Mouse (Mus musculus) bone marrow macrophage, adult 2 months (primary cell): ENCODE data around the gene Lrrc14b.

ENCODE experiments used
- CTCF ChIP-seq: IDR thresholded peaks from 2 replicates; pipeline ENCODE4 v1.5.1; 2012; ENCODE audit warnings: low read depth, mild to moderate bottlenecking, low read length, moderate library complexity
- POLR2A ChIP-seq: IDR thresholded peaks from 2 replicates; pipeline ENCODE4 v1.6.1; 2012; ENCODE audit warnings: mild to moderate bottlenecking, low read depth, low read length, borderline replicate concordance

DNA sequence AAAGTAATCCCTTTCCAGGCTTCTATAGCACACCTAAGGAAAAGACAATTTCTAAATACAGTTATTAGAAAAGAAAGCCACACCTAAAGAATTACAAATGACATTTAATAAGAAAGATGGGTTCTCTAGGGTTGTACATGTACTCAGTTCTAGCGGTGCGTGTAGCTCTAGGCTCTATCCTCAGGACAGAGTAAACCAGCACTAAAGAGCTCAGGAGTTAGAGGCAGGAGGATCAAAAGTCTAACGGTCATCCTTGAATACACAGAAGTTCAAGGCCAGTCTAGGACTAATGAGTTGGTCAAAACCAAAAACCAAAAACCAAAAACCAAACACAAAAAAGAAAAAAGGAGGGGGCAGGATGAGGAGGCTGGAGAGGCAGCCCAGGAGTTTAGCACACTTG lies 49.2 kb downstream of the Lrrc14b start:
- TF ChIP-seq POLR2A (no peak), CTCF (no peak)
